Mouse (Mus musculus): Measurements from ENCODE around the gene Gli2. TPM values are rescaled to one million over a fixed set of nuclear protein-coding genes. Genes with fewer than 3 reads are reported as not detected.

Gene Gli2
- polyA plus RNA-seq, 1 experiment = 0.65 TPM

DNA sequence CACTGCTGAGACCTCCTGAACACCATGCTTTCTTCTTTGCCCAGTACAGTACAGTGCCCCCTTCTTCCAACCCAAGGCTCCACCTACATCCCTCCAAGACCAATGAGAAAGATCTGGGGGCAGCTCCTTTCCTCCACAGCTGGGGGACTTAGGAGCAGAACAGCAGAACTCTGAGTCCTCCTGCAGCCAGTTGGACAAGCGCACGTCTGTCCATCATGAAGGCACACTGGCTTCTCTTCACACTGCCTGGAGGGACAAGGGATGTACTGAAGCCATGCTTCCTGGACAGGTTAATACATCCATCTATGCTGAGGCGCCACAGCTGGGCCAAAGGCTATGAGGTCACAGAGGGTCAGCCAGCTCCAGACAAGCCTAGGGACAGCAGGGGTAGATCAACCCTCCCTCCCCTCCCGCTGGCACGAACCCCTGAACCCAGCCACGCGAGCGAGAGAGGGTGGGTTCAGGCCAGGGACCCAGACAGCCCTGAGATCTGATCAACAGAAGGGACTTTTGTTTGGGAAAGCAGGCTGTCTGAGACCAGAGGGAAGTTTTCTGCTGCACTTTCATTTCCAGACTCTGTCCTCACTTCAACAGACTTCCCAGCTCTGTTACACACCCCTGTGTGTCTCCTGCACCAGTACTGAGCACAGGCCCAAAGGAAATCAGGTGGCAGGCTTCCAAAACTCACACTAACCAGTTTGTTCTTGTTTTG lies 27.6 kb downstream of the Gli2 start:
- TF ChIP-seq MAX (IDR thresholded peaks at IDR 0.05; ENCODE audit: low read depth) (no peak), TCF3 (IDR thresholded peaks at IDR 0.05; ENCODE audit: insufficient read length, low read depth) (no peak), REST (IDR thresholded peaks at IDR 0.05; ENCODE audit: insufficient read depth, insufficient read length) (no peak)
- H3K27me3 ChIP-seq (ENCODE audit: control insufficient read depth, insufficient read depth, insufficient read length) = no peaks in the 10 kb centered on the region
- no peaks in the 10 kb centered on the region for H3K36me3 ChIP-seq (ENCODE audit: control insufficient read depth, insufficient read depth)
- no peak overlapping the region for H3K4me2 ChIP-seq (ENCODE audit: low read depth)
- no peaks in the 10 kb centered on the region for H3K79me2 ChIP-seq (ENCODE audit: control insufficient read depth, insufficient read depth)
- no peak overlapping the region for H3K4me3 ChIP-seq
- H3ac ChIP-seq (ENCODE audit: control insufficient read depth, insufficient read length) = no peak overlapping the region

DNA sequence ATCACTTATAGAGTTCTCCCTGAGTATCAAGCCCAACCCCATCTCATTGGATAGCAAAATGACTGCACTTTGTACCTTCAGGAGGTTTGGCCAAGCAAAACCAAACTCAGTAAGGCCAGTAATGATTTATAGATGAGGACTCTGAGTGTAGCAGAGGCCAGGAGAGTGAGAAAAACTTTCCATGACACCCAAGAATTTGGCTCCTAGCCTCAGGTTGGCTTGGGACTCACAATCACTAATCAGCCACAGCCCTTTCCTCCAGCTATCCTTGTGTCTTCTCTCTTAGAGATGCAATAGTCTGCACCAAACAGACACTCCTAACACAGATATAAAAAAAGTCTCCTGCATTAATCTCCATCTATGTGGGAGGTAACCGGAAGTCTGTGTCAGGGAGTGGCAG lies 31.1 kb downstream of the Gli2 start:
- Histone ChIP-seq H3K79me2 (ENCODE audit: control insufficient read depth, insufficient read depth) (no peaks in the 10 kb centered on the region), H3K27me3 (ENCODE audit: control insufficient read depth, insufficient read depth, insufficient read length) (peaks cover 5% of the 10 kb centered on the region), H3ac (ENCODE audit: control insufficient read depth, insufficient read length) (no peak overlapping the region), H3K36me3 (ENCODE audit: control insufficient read depth, insufficient read depth) (no peaks in the 10 kb centered on the region), H3K4me2 (ENCODE audit: low read depth) (no peak overlapping the region), H3K4me3 (no peak overlapping the region)
- TF ChIP-seq CEBPB (IDR thresholded peaks at IDR 0.05; ENCODE audit: insufficient read depth, poor library complexity, severe bottlenecking) (no peak), MYOD1 (IDR thresholded peaks at IDR 0.05; ENCODE audit: control insufficient read depth in 1 of 3, insufficient read length in 2 of 3, low read depth in 2 of 3) (no peak), MYOG (IDR thresholded peaks at IDR 0.05; ENCODE audit: control insufficient read depth in 1 of 3, insufficient read depth in 1 of 3, insufficient read length in 2 of 3, low read depth in 2 of 3) (no peak), TCF12 (IDR thresholded peaks at IDR 0.05; ENCODE audit: insufficient read depth, poor library complexity, severe bottlenecking) (no peak), SRF (IDR thresholded peaks at IDR 0.05; ENCODE audit: control insufficient read depth, insufficient read length, low read depth) (no peak), REST (IDR thresholded peaks at IDR 0.05; ENCODE audit: insufficient read depth, insufficient read length) (no peak), POLR2A (IDR thresholded peaks at IDR 0.05; ENCODE audit: insufficient read length, low read depth) (no peak), POLR2AphosphoS2 (IDR thresholded peaks at IDR 0.05; ENCODE audit: insufficient read length, low read depth) (no peak), MAX (IDR thresholded peaks at IDR 0.05; ENCODE audit: low read depth) (no peak), TCF3 (IDR thresholded peaks at IDR 0.05; ENCODE audit: insufficient read length, low read depth) (no peak), USF1 (IDR thresholded peaks at IDR 0.05; ENCODE audit: low read depth) (no peak), E2F4 (IDR thresholded peaks at IDR 0.05; ENCODE audit: insufficient read depth) (no peak)

DNA sequence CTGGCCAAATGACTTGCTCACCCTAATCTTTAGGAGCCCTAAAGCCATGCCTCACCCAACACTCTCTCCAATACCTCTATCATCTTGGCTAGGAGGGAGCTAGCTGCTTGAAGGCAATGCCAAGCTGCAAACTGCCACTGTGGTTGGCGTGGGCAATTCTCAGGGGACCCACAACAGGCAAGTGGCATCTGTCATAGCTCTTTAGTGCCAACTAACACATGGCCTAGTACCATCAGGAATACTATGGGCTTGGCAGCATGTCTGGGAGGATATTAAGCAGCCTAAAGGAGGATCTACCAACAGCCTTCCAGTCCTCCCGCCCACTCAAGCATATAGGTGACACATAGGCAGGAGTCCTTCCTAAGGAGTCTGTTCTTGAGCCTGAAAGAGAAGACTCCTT lies 33.3 kb downstream of the Gli2 start:
- no peak overlapping the region for H3K4me3 ChIP-seq
- H3K4me2 ChIP-seq (ENCODE audit: low read depth) = no peak overlapping the region

DNA sequence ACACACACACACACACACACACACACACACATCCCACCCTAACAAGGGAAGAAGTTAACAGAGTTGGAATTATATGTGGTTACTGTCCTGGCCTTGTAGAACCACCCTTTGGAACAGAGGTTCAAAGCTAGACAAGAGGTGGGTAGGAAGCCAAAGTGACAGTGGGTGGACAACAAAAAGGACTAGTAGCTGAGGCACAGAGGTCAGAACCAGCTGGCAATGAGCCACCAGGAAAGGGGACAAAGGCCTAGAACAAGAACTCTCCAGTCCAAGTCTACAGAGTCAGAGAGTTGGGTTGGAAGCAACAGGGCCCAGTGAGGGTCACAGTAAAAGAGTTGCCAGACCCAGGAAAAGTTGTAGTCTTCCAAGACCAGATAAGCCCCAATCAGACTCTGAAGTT lies 34.4 kb downstream of the Gli2 start:
- Histone ChIP-seq H3K4me2 (ENCODE audit: low read depth) (no peak overlapping the region), H3K36me3 (ENCODE audit: control insufficient read depth, insufficient read depth) (no peaks in the 10 kb centered on the region), H3K27me3 (ENCODE audit: control insufficient read depth, insufficient read depth, insufficient read length) (peaks cover 5% of the 10 kb centered on the region), H3K4me3 (no peak overlapping the region), H3ac (ENCODE audit: control insufficient read depth, insufficient read length) (no peak overlapping the region), H3K79me2 (ENCODE audit: control insufficient read depth, insufficient read depth) (no peaks in the 10 kb centered on the region)
- TF ChIP-seq MYOG (IDR thresholded peaks at IDR 0.05; ENCODE audit: control insufficient read depth in 1 of 3, insufficient read depth in 1 of 3, insufficient read length in 2 of 3, low read depth in 2 of 3) (no peak), REST (IDR thresholded peaks at IDR 0.05; ENCODE audit: insufficient read depth, insufficient read length) (no peak), TCF3 (IDR thresholded peaks at IDR 0.05; ENCODE audit: insufficient read length, low read depth) (no peak), MYOD1 (IDR thresholded peaks at IDR 0.05; ENCODE audit: control insufficient read depth in 1 of 3, insufficient read length in 2 of 3, low read depth in 2 of 3) (no peak), MAX (IDR thresholded peaks at IDR 0.05; ENCODE audit: low read depth) (no peak), SRF (IDR thresholded peaks at IDR 0.05; ENCODE audit: control insufficient read depth, insufficient read length, low read depth) (no peak), TCF12 (IDR thresholded peaks at IDR 0.05; ENCODE audit: insufficient read depth, poor library complexity, severe bottlenecking) (no peak), E2F4 (IDR thresholded peaks at IDR 0.05; ENCODE audit: insufficient read depth) (no peak), POLR2A (IDR thresholded peaks at IDR 0.05; ENCODE audit: insufficient read length, low read depth) (no peak), CEBPB (IDR thresholded peaks at IDR 0.05; ENCODE audit: insufficient read depth, poor library complexity, severe bottlenecking) (no peak), POLR2AphosphoS2 (IDR thresholded peaks at IDR 0.05; ENCODE audit: insufficient read length, low read depth) (no peak), USF1 (IDR thresholded peaks at IDR 0.05; ENCODE audit: low read depth) (no peak)

More for the DNA sequence above, 33.3 kb downstream of the Gli2 start:
- no peaks in the 10 kb centered on the region for H3K79me2 ChIP-seq (ENCODE audit: control insufficient read depth, insufficient read depth)
- no peak for TF ChIP-seq POLR2A (IDR thresholded peaks at IDR 0.05; ENCODE audit: insufficient read length, low read depth)
- no peak for TF ChIP-seq MAX (IDR thresholded peaks at IDR 0.05; ENCODE audit: low read depth)
- no peak for TF ChIP-seq TCF12 (IDR thresholded peaks at IDR 0.05; ENCODE audit: insufficient read depth, poor library complexity, severe bottlenecking)
- no peak for TF ChIP-seq MYOD1 (IDR thresholded peaks at IDR 0.05; ENCODE audit: control insufficient read depth in 1 of 3, insufficient read length in 2 of 3, low read depth in 2 of 3)
- TF ChIP-seq E2F4 (IDR thresholded peaks at IDR 0.05; ENCODE audit: insufficient read depth) = no peak
- TF ChIP-seq REST (IDR thresholded peaks at IDR 0.05; ENCODE audit: insufficient read depth, insufficient read length) = no peak
- no peak for TF ChIP-seq TCF3 (IDR thresholded peaks at IDR 0.05; ENCODE audit: insufficient read length, low read depth)
- no peak for TF ChIP-seq POLR2AphosphoS2 (IDR thresholded peaks at IDR 0.05; ENCODE audit: insufficient read length, low read depth)
- TF ChIP-seq USF1 (IDR thresholded peaks at IDR 0.05; ENCODE audit: low read depth) = no peak
- TF ChIP-seq SRF (IDR thresholded peaks at IDR 0.05; ENCODE audit: control insufficient read depth, insufficient read length, low read depth) = no peak
- H3K27me3 ChIP-seq (ENCODE audit: control insufficient read depth, insufficient read depth, insufficient read length) = peaks cover 5% of the 10 kb centered on the region
- no peak overlapping the region for H3ac ChIP-seq (ENCODE audit: control insufficient read depth, insufficient read length)
- H3K36me3 ChIP-seq (ENCODE audit: control insufficient read depth, insufficient read depth) = no peaks in the 10 kb centered on the region

DNA sequence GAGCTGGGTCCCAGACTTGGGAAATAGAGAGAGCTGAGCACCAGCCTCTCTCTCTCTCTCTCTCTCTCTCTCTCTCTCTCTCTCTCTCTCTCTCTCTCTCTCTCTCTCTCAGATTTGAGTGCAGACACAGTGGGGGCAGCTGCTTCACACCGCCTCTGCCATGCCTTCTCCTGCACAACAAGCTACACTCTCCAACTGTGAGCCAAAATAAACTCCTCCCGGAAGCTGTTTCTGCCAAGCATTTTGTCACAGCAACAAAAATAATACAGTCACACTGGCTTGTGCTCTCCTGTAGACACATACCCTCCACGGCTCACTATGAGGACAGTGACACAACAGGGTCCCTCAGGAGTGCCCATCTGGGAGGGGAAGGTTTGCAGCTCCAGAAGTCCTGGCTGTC lies 36.6 kb downstream of the Gli2 start:
- no peak overlapping the region for H3K4me2 ChIP-seq (ENCODE audit: low read depth)
- H3K79me2 ChIP-seq (ENCODE audit: control insufficient read depth, insufficient read depth) = no peaks in the 10 kb centered on the region
- H3K4me3 ChIP-seq = no peak overlapping the region
- no peak overlapping the region for H3ac ChIP-seq (ENCODE audit: control insufficient read depth, insufficient read length)
- no peaks in the 10 kb centered on the region for H3K36me3 ChIP-seq (ENCODE audit: control insufficient read depth, insufficient read depth)
- TF ChIP-seq MAX (IDR thresholded peaks at IDR 0.05; ENCODE audit: low read depth) = no peak
- no peak for TF ChIP-seq REST (IDR thresholded peaks at IDR 0.05; ENCODE audit: insufficient read depth, insufficient read length)
- no peak for TF ChIP-seq POLR2A (IDR thresholded peaks at IDR 0.05; ENCODE audit: insufficient read length, low read depth)
- TF ChIP-seq CEBPB (IDR thresholded peaks at IDR 0.05; ENCODE audit: insufficient read depth, poor library complexity, severe bottlenecking) = no peak
- no peak for TF ChIP-seq USF1 (IDR thresholded peaks at IDR 0.05; ENCODE audit: low read depth)
- no peak for TF ChIP-seq MYOD1 (IDR thresholded peaks at IDR 0.05; ENCODE audit: control insufficient read depth in 1 of 3, insufficient read length in 2 of 3, low read depth in 2 of 3)
- TF ChIP-seq POLR2AphosphoS2 (IDR thresholded peaks at IDR 0.05; ENCODE audit: insufficient read length, low read depth) = no peak
- no peak for TF ChIP-seq SRF (IDR thresholded peaks at IDR 0.05; ENCODE audit: control insufficient read depth, insufficient read length, low read depth)
- TF ChIP-seq TCF12 (IDR thresholded peaks at IDR 0.05; ENCODE audit: insufficient read depth, poor library complexity, severe bottlenecking) = no peak
- TF ChIP-seq MYOG (IDR thresholded peaks at IDR 0.05; ENCODE audit: control insufficient read depth in 1 of 3, insufficient read depth in 1 of 3, insufficient read length in 2 of 3, low read depth in 2 of 3) = no peak
- no peak for TF ChIP-seq TCF3 (IDR thresholded peaks at IDR 0.05; ENCODE audit: insufficient read length, low read depth)
- no peak for TF ChIP-seq E2F4 (IDR thresholded peaks at IDR 0.05; ENCODE audit: insufficient read depth)
- H3K27me3 ChIP-seq (ENCODE audit: control insufficient read depth, insufficient read depth, insufficient read length) = peaks cover 5% of the 10 kb centered on the region

All from myocyte (in vitro differentiated cells).